ENCODE assay signal across 8 mouse cellular contexts in the genomic region with DNA sequence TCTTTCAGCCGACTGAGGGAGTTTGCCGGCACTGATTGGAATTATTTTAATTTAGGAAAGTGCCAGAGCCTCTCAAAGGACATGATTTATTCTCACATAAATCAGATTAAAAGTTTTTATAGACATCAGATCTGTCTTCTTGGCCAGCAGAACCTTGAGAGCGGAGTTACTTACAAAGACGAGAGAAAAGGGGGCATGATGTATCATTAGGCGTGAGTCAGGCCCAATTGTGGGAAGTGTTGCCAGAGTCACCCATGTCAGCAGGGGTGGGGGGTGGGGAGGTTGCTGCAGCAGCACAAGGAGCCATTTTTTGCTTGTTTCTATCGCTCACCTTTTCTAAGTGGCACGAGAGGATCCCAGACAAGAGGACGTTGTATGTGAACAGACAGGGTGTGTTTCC.
DNase-seq lines count a peak whose midpoint lies in the region; ATAC-seq and TF ChIP-seq lines count a peak whose summit lies in the region.

No protein-coding gene starts in this region.

- H3K27ac ChIP-seq in kidney, embryonic 16.5 days (ENCODE audit: low read length): peak overlapping the region; percentile 32
- H3K27ac ChIP-seq in midbrain, embryonic 13.5 days: no peak overlapping the region

- peak overlapping the region; percentile 38 for H3K4me3 ChIP-seq in kidney, embryonic 16.5 days (ENCODE audit: low read length)
- peak overlapping the region; percentile 12; the same call in 1 of the 2 replicates for H3K4me3 ChIP-seq in midbrain, embryonic 13.5 days (replicated peaks)

- peaks cover 41% of the 10 kb centered on the region for H3K4me1 ChIP-seq in kidney, embryonic 16.5 days (ENCODE audit: insufficient read depth, low read length)
- H3K4me1 ChIP-seq in midbrain, embryonic 13.5 days (replicated peaks): peaks cover 73% of the 10 kb centered on the region

- H3K9me3 ChIP-seq in kidney, embryonic 16.5 days (ENCODE audit: low read length): no peaks in the 10 kb centered on the region
- no peaks in the 10 kb centered on the region for H3K9me3 ChIP-seq in midbrain, embryonic 13.5 days

- H3K27me3 ChIP-seq in kidney, embryonic 16.5 days (ENCODE audit: insufficient read depth, low read length): no peaks in the 10 kb centered on the region
- no peaks in the 10 kb centered on the region for H3K27me3 ChIP-seq in midbrain, embryonic 13.5 days

- no peak for TF ChIP-seq POLR2A in brain, embryonic 14.5 days (IDR thresholded peaks at IDR 0.05; ENCODE audit: borderline replicate concordance, extremely low read depth, insufficient read depth, insufficient read length, poor library complexity, severe bottlenecking)

- WGBS in kidney, embryonic 16.5 days: 1% methylated on average over 8 of the region's 8 CpGs
- WGBS in midbrain, embryonic 13.5 days: 4% methylated on average over 8 of the region's 8 CpGs

- DNase-seq in kidney, adult 11 months: no peak
- peak; percentile 54 for DNase-seq in brain, embryonic 14.5 days (ENCODE audit: low read depth)
- DNase-seq in right cerebral cortex, postnatal 36 days (ENCODE audit: low spot score in 2 of 2): no peak

- peak overlapping the region; percentile 63 for H3K4me2 ChIP-seq in kidney, embryonic 16.5 days (replicated peaks; ENCODE audit: low read depth, low read length)
- peak overlapping the region; percentile 47 for H3K4me2 ChIP-seq in midbrain, embryonic 13.5 days (replicated peaks)

- TF ChIP-seq CTCF in brain, embryonic 14.5 days (IDR thresholded peaks at IDR 0.05; ENCODE audit: borderline replicate concordance, extremely low read depth, insufficient read depth, insufficient read length): no peak

- no peak for ATAC-seq in kidney, embryonic 16.5 days (ENCODE audit: low FRiP score, low TSS enrichment)
- peak; percentile 36 to 53; a peak in 2 of 4 replicates for ATAC-seq in hematopoietic stem cell, adult 5-6 weeks (replicated peaks in 1 of 2; ENCODE audit: insufficient read depth in 1 of 2, low FRiP score in 2 of 2, low TSS enrichment in 1 of 2, low read depth in 1 of 2, poor library complexity in 2 of 2, severe bottlenecking in 2 of 2)
- no peak for ATAC-seq in midbrain, embryonic 13.5 days
- ATAC-seq in inflammation-experienced regulatory T-cells, adult 6 months: no peak
- ATAC-seq in erythroblast, adult 5-6 weeks (replicated peaks; ENCODE audit: low FRiP score, poor library complexity, severe bottlenecking): no peak

- H3K9ac ChIP-seq in kidney, embryonic 16.5 days (replicated peaks; ENCODE audit: low read length): peak overlapping the region; percentile 43
- H3K9ac ChIP-seq in midbrain, embryonic 13.5 days (replicated peaks): 0 out of 2 replicates have a peak overlapping the region, but pooled peaks have one; percentile 5

- no peaks in the 10 kb centered on the region for H3K36me3 ChIP-seq in kidney, embryonic 16.5 days (ENCODE audit: insufficient read depth, low read length)
- no peaks in the 10 kb centered on the region; the same call in 1 of the 2 replicates for H3K36me3 ChIP-seq in midbrain, embryonic 13.5 days

Comparison
In these comparisons a context has a peak if more than half of its experiments do, and no peak if none do; other contexts are left out.
1. ATAC-seq: peak in hematopoietic stem cell, adult 5-6 weeks (2 of 2); none in kidney, embryonic 16.5 days (single experiment), midbrain, embryonic 13.5 days (single experiment), inflammation-experienced regulatory T-cells, adult 6 months (single experiment) and erythroblast, adult 5-6 weeks (single experiment).